Mouse (Mus musculus) E14TG2a.4 (cell line): ENCODE measurements around the gene Samd1.

Experiments
- H3K27me3 ChIP-seq: 2 replicates; pipeline ENCODE4 v1.6.1; 2014; ENCODE audit warnings: low read length, control low read depth; ENCODE audit not compliant: insufficient read depth
- H3K36me3 ChIP-seq: 2 replicates; pipeline ENCODE4 v1.6.1; 2014; ENCODE audit warnings: low read length, control low read depth; ENCODE audit not compliant: insufficient read depth
- H3K4me1 ChIP-seq: replicated peaks from 2 replicates; pipeline ENCODE4 v1.6.1; 2014; ENCODE audit warnings: low read depth, low read length, control low read depth
- H3K4me3 ChIP-seq: replicated peaks from 2 replicates; pipeline ENCODE4 v1.5.1; 2014; ENCODE audit warnings: mild to moderate bottlenecking, low read length
- H3K9me3 ChIP-seq: 2 replicates; pipeline ENCODE4 v1.6.1; 2014; ENCODE audit warnings: low read length, control low read depth
- CTCF ChIP-seq: conservative IDR thresholded peaks from 2 replicates; pipeline ENCODE4 v1.5.1; 2014; ENCODE audit warnings: low read length
- NANOG ChIP-seq: IDR thresholded peaks from 2 replicates; pipeline ENCODE4 v1.6.1; 2014; ENCODE audit warnings: borderline replicate concordance, low read length, mixed read lengths
- POU5F1 ChIP-seq: IDR thresholded peaks from 2 replicates; pipeline ENCODE4 v1.6.1; 2014; ENCODE audit warnings: low read length, borderline replicate concordance

Samd1 gene

DNA sequence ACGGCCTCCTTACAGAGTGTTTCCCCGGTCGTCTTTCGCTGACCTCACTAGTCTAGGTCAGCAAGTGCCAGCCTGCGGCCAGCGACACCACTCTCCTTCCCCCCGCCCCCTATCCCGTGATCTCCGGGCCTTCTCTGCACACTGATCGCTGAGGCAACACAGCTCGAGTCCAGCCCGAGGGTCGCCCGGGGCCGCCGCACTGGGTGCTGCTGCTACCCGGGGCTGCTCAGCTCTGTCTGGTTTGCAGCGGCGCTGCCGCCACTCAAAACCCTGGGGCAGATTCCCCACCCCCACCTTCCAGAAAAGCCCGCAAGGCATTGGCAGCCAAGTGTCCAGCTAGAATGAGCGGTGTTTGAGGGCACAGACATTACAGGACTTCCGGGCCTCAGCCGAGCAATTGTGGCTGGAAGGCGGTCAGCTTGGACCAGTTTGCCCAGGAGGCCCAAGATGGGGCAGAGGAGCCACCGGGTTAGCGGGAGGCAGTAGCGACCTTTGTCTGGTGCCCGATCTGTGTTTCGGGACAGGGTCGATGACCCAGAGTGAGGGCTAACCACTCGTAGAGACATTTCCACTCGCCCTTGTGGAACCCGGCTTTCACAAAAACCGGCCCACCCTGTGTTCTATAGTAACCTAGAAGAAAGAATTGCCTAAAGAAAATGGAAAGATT lies 15.2 kb downstream of the Samd1 start:
- Histone ChIP-seq H3K4me1 (peaks cover 47% of the 10 kb centered on the region), H3K36me3 (no peaks in the 10 kb centered on the region), H3K4me3 (peak overlapping the region; percentile 82), H3K9me3 (peaks cover 4% of the 10 kb centered on the region), H3K27me3 (peaks cover 43% of the 10 kb centered on the region)
- TF ChIP-seq POU5F1 = no peak
- TF ChIP-seq CTCF = no peak
- no peak for TF ChIP-seq NANOG

GRCm38 (mm10) chr8:84015833-84016232 lies 18.4 kb downstream of the Samd1 start:
- TF ChIP-seq POU5F1 (no peak), CTCF (peak; percentile 23)

DNA sequence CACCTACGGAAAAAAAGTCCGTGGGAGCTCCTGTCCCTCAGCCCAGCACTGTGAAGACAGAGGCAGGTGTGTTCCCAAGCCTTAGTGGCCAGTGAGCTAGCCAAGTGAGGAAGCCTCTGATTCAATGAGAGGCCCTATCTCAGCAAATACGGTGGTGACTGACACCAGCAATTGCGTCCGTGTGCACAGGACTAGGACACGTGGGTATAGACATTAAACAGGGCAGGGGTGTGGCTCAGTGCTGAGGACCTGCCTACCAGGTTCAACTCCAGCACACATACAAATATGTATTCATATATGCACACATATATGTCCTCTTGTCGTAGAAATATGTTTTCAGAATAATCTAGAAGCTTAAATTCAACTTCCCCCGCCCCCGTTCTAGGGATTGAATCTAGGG lies 22.3 kb downstream of the Samd1 start:
- H3K27me3 ChIP-seq = peaks cover 21% of the 10 kb centered on the region
- no peak overlapping the region for H3K4me3 ChIP-seq
- H3K4me1 ChIP-seq = peaks cover 52% of the 10 kb centered on the region
- TF ChIP-seq CTCF (no peak), NANOG (no peak), POU5F1 (no peak)
- H3K36me3 ChIP-seq = no peaks in the 10 kb centered on the region
- peaks cover 4% of the 10 kb centered on the region for H3K9me3 ChIP-seq

More at GRCm38 (mm10) chr8:84015833-84016232, 18.4 kb downstream of the Samd1 start:
- no peak overlapping the region for H3K4me3 ChIP-seq
- H3K36me3 ChIP-seq = no peaks in the 10 kb centered on the region
- peaks cover 4% of the 10 kb centered on the region for H3K9me3 ChIP-seq
- H3K27me3 ChIP-seq = peaks cover 50% of the 10 kb centered on the region
- H3K4me1 ChIP-seq = peaks cover 34% of the 10 kb centered on the region

DNA sequence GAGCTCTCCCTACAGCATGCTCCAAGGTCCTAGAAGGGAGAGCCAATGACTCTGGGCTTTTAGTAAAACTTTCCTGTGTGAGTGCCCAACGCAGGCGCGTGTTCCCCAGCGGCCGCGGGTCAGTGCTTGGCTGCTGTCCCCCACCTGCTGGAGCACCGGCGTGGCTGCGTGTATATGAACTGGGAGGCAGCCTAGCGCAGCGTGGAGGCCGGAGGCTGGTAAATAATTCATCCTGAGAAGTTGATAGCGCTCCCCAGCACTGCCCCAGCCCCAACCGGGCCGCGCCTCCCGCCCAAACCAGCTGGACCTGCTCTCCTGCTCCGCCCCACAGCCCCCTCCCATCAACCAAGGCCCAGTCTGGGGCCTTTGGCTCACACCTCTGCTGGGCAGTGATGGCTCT lies 23.6 kb downstream of the Samd1 start, which contains the start of gene Palm3:
TSS of gene Palm3 (plus strand) at position 376 of the 400 bp plus-strand sequence.
- TF ChIP-seq NANOG = no peak
- no peak for TF ChIP-seq CTCF
- TF ChIP-seq POU5F1 = no peak
- peaks cover 21% of the 10 kb centered on the region for H3K27me3 ChIP-seq
- H3K4me3 ChIP-seq = peak within 1 kb of the TSS; percentile 63
- H3K4me1 ChIP-seq = peaks cover 63% of the 10 kb centered on the region
- peaks cover under 1% of the 10 kb centered on the region; the same call in 1 of the 2 replicates for H3K9me3 ChIP-seq
- no peaks in the 10 kb centered on the region for H3K36me3 ChIP-seq

DNA sequence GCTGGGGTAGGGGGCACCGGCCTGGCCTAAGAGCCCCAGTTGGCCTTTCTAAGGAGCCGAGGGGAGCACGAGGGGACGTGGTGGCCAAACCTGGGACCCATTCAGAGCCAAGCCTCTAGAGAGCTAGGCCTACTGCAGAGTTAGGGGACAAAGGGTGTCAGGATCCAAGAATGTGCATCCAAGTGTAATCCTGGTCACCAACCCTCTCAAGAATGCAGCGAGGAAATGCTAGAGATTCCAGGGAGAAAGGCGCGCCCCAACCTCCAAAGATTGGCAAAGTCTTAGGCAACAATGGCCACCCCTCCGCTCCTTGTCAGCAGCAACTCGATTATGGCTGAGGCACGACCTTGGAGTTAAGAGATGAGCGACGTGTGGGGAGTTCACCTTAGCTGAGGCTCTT lies 24.1 kb downstream of the Samd1 start:
- Histone ChIP-seq H3K27me3 (peaks cover 21% of the 10 kb centered on the region), H3K4me1 (peaks cover 68% of the 10 kb centered on the region), H3K9me3 (no peaks in the 10 kb centered on the region), H3K36me3 (no peaks in the 10 kb centered on the region), H3K4me3 (peak overlapping the region; percentile 63; the same call in 1 of the 2 replicates)
- TF ChIP-seq NANOG (no peak), CTCF (no peak), POU5F1 (no peak)

DNA sequence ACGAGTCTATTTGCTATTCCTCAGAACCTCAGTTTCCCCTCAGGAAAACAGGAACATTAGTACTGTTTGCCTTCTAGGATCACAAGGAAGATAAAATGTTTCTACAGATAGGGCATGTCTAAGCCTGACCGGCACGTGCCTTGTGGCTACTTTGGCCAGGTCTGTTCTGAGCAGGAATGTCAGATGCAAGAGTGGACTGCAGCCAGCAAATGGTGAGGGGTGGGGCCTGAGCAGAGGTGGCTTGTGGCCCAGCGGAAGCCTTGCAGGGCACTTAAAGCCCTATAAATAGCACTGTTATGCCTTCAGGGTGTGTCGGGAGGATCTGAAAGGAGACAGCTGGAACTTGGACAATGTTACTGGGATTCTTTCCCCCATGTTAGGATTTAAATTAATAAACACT lies 25.6 kb downstream of the Samd1 start:
- H3K36me3 ChIP-seq = peaks cover 4% of the 10 kb centered on the region
- no peak for TF ChIP-seq CTCF
- TF ChIP-seq NANOG = no peak
- TF ChIP-seq POU5F1 = no peak
- no peaks in the 10 kb centered on the region for H3K9me3 ChIP-seq
- no peak overlapping the region for H3K4me3 ChIP-seq
- H3K4me1 ChIP-seq = peaks cover 83% of the 10 kb centered on the region
- H3K27me3 ChIP-seq = peaks cover 13% of the 10 kb centered on the region

DNA sequence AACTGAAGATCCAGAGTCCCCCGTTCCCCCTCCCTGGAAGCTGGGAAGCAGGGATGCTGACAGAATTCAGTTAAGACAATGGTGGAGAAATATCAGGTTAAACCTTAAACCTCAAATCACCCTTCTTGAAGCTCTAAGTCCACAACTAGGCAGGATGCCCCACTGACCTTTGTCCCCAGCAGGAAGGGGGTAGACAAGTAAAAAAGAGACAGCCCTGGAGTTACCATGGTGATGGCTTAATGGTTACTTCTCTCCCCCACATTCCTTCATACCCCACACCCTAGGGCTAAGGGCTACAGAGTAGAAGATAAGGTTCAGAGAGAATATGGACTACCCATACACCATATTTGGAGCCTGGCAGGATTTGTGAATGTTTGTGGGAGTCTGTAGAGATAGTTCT lies 26.2 kb downstream of the Samd1 start:
- H3K4me1 ChIP-seq = peaks cover 89% of the 10 kb centered on the region
- H3K4me3 ChIP-seq = no peak overlapping the region
- H3K27me3 ChIP-seq = peaks cover 8% of the 10 kb centered on the region; the same call in 1 of the 2 replicates
- TF ChIP-seq POU5F1 (no peak), CTCF (no peak), NANOG (no peak)
- peaks cover 9% of the 10 kb centered on the region for H3K36me3 ChIP-seq
- no peaks in the 10 kb centered on the region for H3K9me3 ChIP-seq

GRCm38 (mm10) chr8:84024171-84024570 lies 26.7 kb downstream of the Samd1 start:
- H3K27me3 ChIP-seq = peaks cover 8% of the 10 kb centered on the region; the same call in 1 of the 2 replicates
- no peaks in the 10 kb centered on the region for H3K9me3 ChIP-seq
- H3K4me3 ChIP-seq = no peak overlapping the region
- no peak for TF ChIP-seq POU5F1
- peak; percentile 92 for TF ChIP-seq CTCF
- H3K4me1 ChIP-seq = peaks cover 94% of the 10 kb centered on the region
- peaks cover 13% of the 10 kb centered on the region for H3K36me3 ChIP-seq

GRCm38 (mm10) chr8:84025863-84026262 lies 28.4 kb downstream of the Samd1 start:
- H3K36me3 ChIP-seq = peaks cover 28% of the 10 kb centered on the region
- H3K4me1 ChIP-seq = peaks cover 91% of the 10 kb centered on the region
- no peak for TF ChIP-seq NANOG
- TF ChIP-seq CTCF = no peak
- no peak for TF ChIP-seq POU5F1

More at GRCm38 (mm10) chr8:84025863-84026262, 28.4 kb downstream of the Samd1 start:
- peaks cover under 1% of the 10 kb centered on the region; the same call in 1 of the 2 replicates for H3K27me3 ChIP-seq
- peak overlapping the region; percentile 83 for H3K4me3 ChIP-seq
- H3K9me3 ChIP-seq = no peaks in the 10 kb centered on the region
